17 mouse cellular contexts compared by ENCODE assay signal in genomic region chr10:78158041-78158440, GRCm38 (mm10). TPM values are rescaled to one million over a fixed set of nuclear protein-coding genes. Genes with fewer than 3 reads are reported as not detected.
DNase-seq lines count a peak whose midpoint lies in the region; ATAC-seq and TF ChIP-seq lines count a peak whose summit lies in the region.
"Had no signal": no experiment of that assay in that cellular context is flagged by ENCODE, and none has a peak within 500 bp of the region (broad histone marks: within the 10 kb centered on the region; RNA-seq: fewer than 3 reads in every experiment).

No protein-coding gene starts in this region.

- H3K27ac ChIP-seq in embryonic facial prominence, embryonic 14.5 days (replicated peaks; ENCODE audit: low read depth, low read length) = no peak overlapping the region
- no peak overlapping the region for H3K27ac ChIP-seq in embryonic facial prominence, embryonic 10.5 days (replicated peaks)
- H3K27ac ChIP-seq in lung, embryonic 14.5 days (ENCODE audit: low read depth) = no peak overlapping the region
- H3K27ac ChIP-seq: embryonic facial prominence, embryonic 12.5 days; hindbrain, postnatal 0 days; liver, embryonic 12.5 days; macrophage; midbrain, embryonic 15.5 days had no signal

- no peaks in the 10 kb centered on the region for H3K9me3 ChIP-seq in embryonic facial prominence, embryonic 14.5 days (ENCODE audit: control insufficient read depth, low read length)
- H3K9me3 ChIP-seq in embryonic facial prominence, embryonic 10.5 days = no peaks in the 10 kb centered on the region
- no peaks in the 10 kb centered on the region for H3K9me3 ChIP-seq in lung, embryonic 14.5 days (ENCODE audit: low read depth, low read length)
- H3K9me3 ChIP-seq: embryonic facial prominence, embryonic 12.5 days; heart, embryonic 12.5 days; liver, embryonic 12.5 days; midbrain, embryonic 15.5 days had no signal

- 88% methylated on average over 15 of the region's 15 CpGs for WGBS in embryonic facial prominence, embryonic 14.5 days
- 91% methylated on average over 15 of the region's 15 CpGs for WGBS in embryonic facial prominence, embryonic 10.5 days
- WGBS in lung, embryonic 14.5 days = 73% methylated on average over 15 of the region's 15 CpGs

- no peak overlapping the region for H3K9ac ChIP-seq in embryonic facial prominence, embryonic 14.5 days (ENCODE audit: low read depth, low read length)
- no peak overlapping the region for H3K9ac ChIP-seq in lung, embryonic 14.5 days
- H3K9ac ChIP-seq: embryonic facial prominence, embryonic 12.5 days; heart, embryonic 12.5 days; liver, embryonic 12.5 days; midbrain, embryonic 15.5 days had no signal

- H3K4me2 ChIP-seq in embryonic facial prominence, embryonic 14.5 days (ENCODE audit: low read depth, low read length) = no peak overlapping the region
- H3K4me2 ChIP-seq in lung, embryonic 14.5 days = no peak overlapping the region
- H3K4me2 ChIP-seq: embryonic facial prominence, embryonic 12.5 days; heart, embryonic 12.5 days; liver, embryonic 12.5 days; midbrain, embryonic 15.5 days had no signal

- intact Hi-C loops in left cerebral cortex, postnatal 14 days (cut with DNase I) = no loop called here

- H3K27me3 ChIP-seq in embryonic facial prominence, embryonic 14.5 days (replicated peaks; ENCODE audit: control insufficient read depth, insufficient read depth, low read length) = no peaks in the 10 kb centered on the region
- H3K27me3 ChIP-seq in embryonic facial prominence, embryonic 10.5 days (replicated peaks; ENCODE audit: low read depth, poor library complexity, severe bottlenecking) = no peaks in the 10 kb centered on the region
- H3K27me3 ChIP-seq in lung, embryonic 14.5 days (ENCODE audit: insufficient read depth, low read length) = no peaks in the 10 kb centered on the region
- H3K27me3 ChIP-seq: embryonic facial prominence, embryonic 12.5 days; heart, embryonic 12.5 days; liver, embryonic 12.5 days; midbrain, embryonic 15.5 days; Patski had no signal

- no peak overlapping the region for H3K4me3 ChIP-seq in embryonic facial prominence, embryonic 14.5 days (ENCODE audit: low read depth, low read length)
- no peak overlapping the region for H3K4me3 ChIP-seq in embryonic facial prominence, embryonic 10.5 days
- no peak overlapping the region for H3K4me3 ChIP-seq in lung, embryonic 14.5 days (ENCODE audit: low read depth, low read length)
- H3K4me3 ChIP-seq: embryonic facial prominence, embryonic 12.5 days; heart, embryonic 12.5 days; liver, embryonic 12.5 days; midbrain, embryonic 15.5 days had no signal

- no peak for ATAC-seq in embryonic facial prominence, embryonic 14.5 days (ENCODE audit: low read depth)
- no peak for ATAC-seq in lung, embryonic 14.5 days (ENCODE audit: insufficient read depth)
- no peak for ATAC-seq in megakaryocyte-erythroid progenitor cell, adult 5-6 weeks (replicated peaks; ENCODE audit: low FRiP score, low TSS enrichment, poor library complexity, severe bottlenecking)
- ATAC-seq: hindbrain, postnatal 0 days; liver, embryonic 12.5 days; midbrain, embryonic 15.5 days; Patski had no signal

- no peak for TF ChIP-seq CTCF in lung, embryonic 14.5 days (IDR thresholded peaks at IDR 0.05; ENCODE audit: low read depth)

- peaks cover 19% of the 10 kb centered on the region; the same call in 1 of the 2 replicates for H3K36me3 ChIP-seq in embryonic facial prominence, embryonic 14.5 days (ENCODE audit: control insufficient read depth, insufficient read depth, low read length)
- peaks cover 24% of the 10 kb centered on the region for H3K36me3 ChIP-seq in embryonic facial prominence, embryonic 10.5 days (replicated peaks)
- peaks cover 14% of the 10 kb centered on the region for H3K36me3 ChIP-seq in lung, embryonic 14.5 days (ENCODE audit: insufficient read depth)

- peak; percentile 25 for DNase-seq in embryonic facial prominence, embryonic 14.5 days (ENCODE audit: low spot score)
- DNase-seq in embryonic facial prominence, embryonic 10.5 days (ENCODE audit: low spot score) = no peak
- DNase-seq in lung, embryonic 14.5 days = peak; percentile 40
- DNase-seq in lung, postnatal 25 days (ENCODE audit: low spot score) = no peak
- DNase-seq in adrenal gland, adult 2 months = peak; percentile 78
- DNase-seq in kidney, postnatal 36 days = peak; percentile 63 to 75
- DNase-seq in left cerebral cortex, postnatal 14 days (ENCODE audit: low spot score in 2 of 2) = no peak
- DNase-seq: gastrocnemius, postnatal 14 days; heart, postnatal 36 days had no signal

- no peaks in the 10 kb centered on the region for H3K4me1 ChIP-seq in embryonic facial prominence, embryonic 14.5 days (ENCODE audit: control insufficient read depth, insufficient read depth, low read length)
- peaks cover 9% of the 10 kb centered on the region for H3K4me1 ChIP-seq in embryonic facial prominence, embryonic 10.5 days
- H3K4me1 ChIP-seq in lung, embryonic 14.5 days (ENCODE audit: insufficient read depth) = peaks cover 7% of the 10 kb centered on the region; the same call in 1 of the 2 replicates

RNA-seq across cellular contexts. Expression of gene D10Jhu81e, which starts 11.5 kb away (rescaled TPM):
- 27.2 and 30.5 TPM in 2 replicates for polyA plus RNA-seq in embryonic facial prominence, embryonic 14.5 days (2014; fragmentation: Nextera tagmentation; extraction: Ambion mirVana)
- polyA plus RNA-seq in embryonic facial prominence, embryonic 10.5 days (2016; fragmentation: Nextera tagmentation; extraction: Ambion mirVana) = 17.0 and 17.6 TPM in 2 replicates
- polyA plus RNA-seq in lung, embryonic 14.5 days (2014; fragmentation: Nextera tagmentation; extraction: Ambion mirVana) = 16.7 and 19.7 TPM in 2 replicates
- 100 to 1,000 TPM; 266 to 267 TPM for total RNA-seq in adrenal gland, adult 2 months (2021)
- 741 and 784 TPM in 2 replicates for polyA plus RNA-seq in adrenal gland, adult 2 months (2012; rRNA removed)
- total RNA-seq in left cerebral cortex, postnatal 14 days (2021) = 100 to 1,000 TPM; 109 to 115 TPM
- 42.1 and 48.7 TPM in 2 replicates for total RNA-seq in megakaryocyte-erythroid progenitor cell, adult 5-6 weeks (2014; fragmentation: Nextera tagmentation)
- total RNA-seq in megakaryocyte-erythroid progenitor cell, adult 5-6 weeks (2017) = 94.9 and 103 TPM in 2 replicates

RNA-seq across cellular contexts. Expression of gene Pwp2, which starts 26.9 kb away (rescaled TPM):
- polyA plus RNA-seq in embryonic facial prominence, embryonic 14.5 days (2014; fragmentation: Nextera tagmentation; extraction: Ambion mirVana) = 16.0 and 17.2 TPM in 2 replicates
- polyA plus RNA-seq in embryonic facial prominence, embryonic 10.5 days (2016; fragmentation: Nextera tagmentation; extraction: Ambion mirVana) = 32.1 and 35.3 TPM in 2 replicates
- polyA plus RNA-seq in lung, embryonic 14.5 days (2014; fragmentation: Nextera tagmentation; extraction: Ambion mirVana) = 20.8 and 21.8 TPM in 2 replicates
- total RNA-seq in adrenal gland, adult 2 months (2021) = 10 to 100 TPM; 14.0 to 17.4 TPM
- polyA plus RNA-seq in adrenal gland, adult 2 months (2012; rRNA removed) = 7.6 and 10.7 TPM in 2 replicates
- 10 to 100 TPM; 16.4 to 17.3 TPM for total RNA-seq in left cerebral cortex, postnatal 14 days (2021)
- total RNA-seq in megakaryocyte-erythroid progenitor cell, adult 5-6 weeks (2014; fragmentation: Nextera tagmentation) = 25.5 and 31.4 TPM in 2 replicates
- 37.0 and 47.2 TPM in 2 replicates for total RNA-seq in megakaryocyte-erythroid progenitor cell, adult 5-6 weeks (2017)

Comparison
In these comparisons a context has a peak if more than half of its experiments do, and no peak if none do; other contexts are left out.
1. DNase-seq: peak in embryonic facial prominence, embryonic 14.5 days (single experiment), lung, embryonic 14.5 days (single experiment), adrenal gland, adult 2 months (single experiment) and kidney, postnatal 36 days (2 of 2); none in embryonic facial prominence, embryonic 10.5 days (single experiment), lung, postnatal 25 days (single experiment) and left cerebral cortex, postnatal 14 days (0 of 2).
2. RNA of gene D10Jhu81e, which starts 11.5 kb away (polyA plus RNA-seq): 741 to 784 TPM in adrenal gland, adult 2 months; 27.2 to 30.5 TPM in embryonic facial prominence, embryonic 14.5 days, 16.7 to 19.7 TPM in lung, embryonic 14.5 days and 17.0 to 17.6 TPM in embryonic facial prominence, embryonic 10.5 days; every median in the first group is over 10 times any median in the second.